Mouse (Mus musculus) cerebellum, adult 11 months (tissue): ENCODE data around the gene Fam8a1.

ENCODE experiments used
- DNase-seq: peaks from one replicate; pipeline ENCODE4 v3.0.0; 2022

Fam8a1 gene

GRCm38 (mm10) chr13:46677721-46678120, 8.4 kb downstream of the Fam8a1 start:
- no peak for DNase-seq

DNA sequence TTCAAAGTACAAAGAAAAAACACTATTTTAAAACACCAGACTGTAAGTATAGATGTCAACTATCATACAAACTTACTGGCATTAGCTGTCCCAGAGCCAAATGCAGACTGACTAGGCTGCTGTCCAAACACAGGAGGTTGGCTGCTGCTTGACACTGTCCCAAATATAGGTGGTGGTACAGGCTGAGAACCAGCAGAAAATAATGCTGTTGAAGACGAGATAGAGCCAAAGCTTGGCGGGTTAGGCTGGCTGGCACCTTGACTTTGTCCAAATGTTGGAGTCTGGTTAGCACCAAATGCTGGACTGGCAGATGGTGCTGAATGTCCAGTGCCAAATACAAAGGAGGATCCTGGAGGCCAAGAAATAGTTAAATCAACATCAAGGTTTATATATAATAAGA, 13.6 kb downstream of the Fam8a1 start:
- peak; percentile 32 for DNase-seq

- no peak for DNase-seq
These were observed 14.0 kb downstream of the Fam8a1 start for GRCm38 (mm10) chr13:46683370-46683769.

DNA sequence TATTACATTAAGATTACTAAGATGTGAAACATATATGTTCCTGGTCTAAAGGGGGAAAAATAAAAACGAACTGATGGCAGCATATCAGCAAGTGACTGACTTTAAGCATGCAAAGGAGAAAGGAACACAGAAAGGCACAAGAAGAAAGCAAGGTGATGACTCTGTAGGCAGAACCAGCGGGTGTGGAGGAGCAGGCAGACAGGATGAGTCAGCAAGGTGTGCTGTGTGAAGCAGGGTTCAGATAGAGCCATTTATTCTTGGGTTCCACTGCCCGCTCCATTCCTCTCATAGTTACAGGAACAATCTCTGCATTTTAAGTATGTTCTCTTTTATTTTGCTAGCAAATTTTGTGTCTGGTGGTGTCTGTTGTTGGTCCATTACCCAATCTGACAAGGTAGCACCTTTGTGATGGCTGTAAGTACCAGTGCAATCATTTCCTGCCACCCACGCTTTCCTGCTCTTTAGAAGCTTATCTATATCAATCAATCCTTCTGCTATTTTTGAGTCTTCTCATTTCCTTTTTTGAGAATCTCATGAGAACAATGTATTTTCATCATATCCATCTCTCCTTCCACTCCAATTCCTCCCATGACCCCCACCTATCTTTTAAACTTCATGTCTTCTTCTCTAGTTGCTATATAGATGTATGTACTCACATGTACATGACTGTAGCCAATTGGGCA, 21.4 kb downstream of the Fam8a1 start:
- DNase-seq, result no peak

- no peak for DNase-seq
These were observed 26.1 kb downstream of the Fam8a1 start for GRCm38 (mm10) chr13:46695296-46695908.

DNA sequence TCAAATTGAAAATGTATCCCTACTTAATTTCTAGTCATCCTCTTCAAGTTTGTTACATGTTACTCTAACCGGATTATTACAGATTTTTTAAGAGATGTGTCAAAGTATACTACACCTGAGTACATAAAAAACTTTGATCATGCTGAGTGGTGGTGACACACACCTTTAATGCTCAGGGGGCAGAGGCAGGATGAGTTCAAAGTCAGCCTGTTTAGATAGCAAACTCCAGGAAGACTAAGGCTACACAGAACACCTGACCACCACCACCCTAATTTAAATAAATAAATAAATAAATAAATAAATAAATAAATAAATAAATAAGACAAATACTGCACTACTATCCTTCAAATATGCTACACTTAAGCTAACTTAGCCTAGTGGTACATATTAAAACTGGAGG, 26.6 kb downstream of the Fam8a1 start:
- DNase-seq, result no peak

DNA sequence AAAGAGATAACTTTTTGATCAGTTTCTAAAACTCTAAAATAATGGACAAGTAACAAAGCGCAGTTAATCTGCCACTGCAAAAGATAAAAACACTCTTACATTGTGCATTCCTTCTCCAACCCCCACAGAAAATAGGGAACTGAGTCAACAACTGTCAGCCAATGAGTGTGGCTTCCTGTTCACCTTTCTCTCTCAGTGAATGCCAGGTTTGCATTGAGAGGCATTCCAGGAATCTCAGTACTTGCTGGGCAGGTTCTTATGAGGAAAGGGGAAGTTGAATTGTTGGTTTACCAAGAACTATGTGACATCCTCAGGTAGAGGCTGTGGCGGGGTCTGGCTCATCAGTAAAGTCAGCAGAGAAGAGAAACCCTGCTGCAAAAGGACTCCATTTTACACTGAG, 27.5 kb downstream of the Fam8a1 start:
- DNase-seq, result no peak

DNA sequence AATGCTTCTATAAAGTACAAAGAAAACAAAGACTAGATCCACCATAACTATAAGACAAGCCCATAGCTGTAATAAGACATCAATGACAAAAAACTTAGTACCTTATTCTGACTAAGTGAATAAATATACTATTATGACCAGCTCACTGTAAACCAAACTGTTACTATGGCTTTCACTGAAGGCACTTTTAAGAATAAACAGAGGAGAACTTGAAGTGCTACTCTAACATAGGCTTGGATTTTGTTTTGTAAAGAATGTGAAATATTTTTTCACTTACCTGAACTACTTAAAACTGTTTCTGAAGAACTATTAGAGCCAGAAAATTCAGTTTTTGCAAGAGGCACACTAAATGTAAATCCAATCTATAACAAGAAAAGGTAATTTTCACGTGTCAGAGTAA, 30.1 kb downstream of the Fam8a1 start:
- DNase-seq, result no peak

- DNase-seq, result no peak
These were observed 32.2 kb downstream of the Fam8a1 start for GRCm38 (mm10) chr13:46701486-46701885.

GRCm38 (mm10) chr13:46703138-46703537, 33.8 kb downstream of the Fam8a1 start:
- DNase-seq, result no peak

GRCm38 (mm10) chr13:46713486-46713885, 44.2 kb downstream of the Fam8a1 start:
- DNase-seq, result no peak

DNA sequence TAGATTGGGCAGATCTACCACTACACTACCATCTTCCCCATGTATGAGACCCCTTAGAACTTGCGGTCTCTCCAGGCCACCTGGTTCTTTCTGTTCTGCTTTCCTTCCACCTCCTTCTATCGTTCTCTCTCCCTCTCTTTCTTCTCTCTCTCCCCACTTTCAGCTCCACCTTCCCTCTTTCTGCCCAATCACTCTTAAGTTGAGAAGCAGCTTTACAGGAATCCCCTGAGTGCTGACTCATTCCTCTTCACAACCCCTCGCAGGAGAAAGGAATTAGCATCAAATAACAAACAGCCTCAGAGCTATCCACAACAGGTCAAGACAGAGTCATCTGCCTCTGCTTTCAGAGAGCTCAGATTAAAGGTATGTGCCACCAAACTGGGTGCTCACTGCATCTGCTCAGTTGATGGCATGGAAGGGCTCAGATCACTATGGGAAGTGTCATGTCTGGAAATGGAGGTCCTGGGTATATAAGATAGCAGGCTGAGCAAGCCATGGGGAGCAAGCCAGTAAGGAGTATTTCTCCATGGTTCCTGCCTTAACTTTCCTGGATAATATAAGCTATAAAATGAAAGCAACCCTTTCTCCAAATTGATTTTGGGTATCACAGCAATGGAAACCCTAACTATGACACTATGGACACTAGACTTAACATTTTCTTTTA, 46.8 kb downstream of the Fam8a1 start:
- no peak for DNase-seq

- no peak for DNase-seq
These were observed 49.6 kb downstream of the Fam8a1 start for GRCm38 (mm10) chr13:46718893-46719400.

- no peak for DNase-seq
These were observed 51.7 kb downstream of the Fam8a1 start for GRCm38 (mm10) chr13:46721009-46721408.

DNA sequence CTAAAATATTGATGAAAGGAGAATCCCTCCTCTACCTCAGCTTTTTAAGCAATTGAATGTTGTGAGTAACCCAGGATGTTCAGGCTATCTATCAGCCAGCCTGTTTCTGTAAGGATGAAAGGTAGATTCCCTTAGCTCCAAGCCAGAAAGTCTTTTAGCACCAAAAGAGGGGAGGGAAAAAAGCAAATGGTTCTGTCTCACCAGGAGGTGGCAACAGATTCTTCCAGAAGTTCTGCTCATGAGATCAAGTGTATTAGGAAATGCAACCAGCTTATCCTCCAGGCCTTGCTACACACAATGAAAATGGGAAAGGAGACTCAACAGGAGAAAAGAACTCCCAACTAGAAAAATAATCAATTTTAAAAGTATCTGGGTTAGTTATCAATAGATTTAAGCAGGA, 55.0 kb downstream of the Fam8a1 start:
- no peak for DNase-seq

DNA sequence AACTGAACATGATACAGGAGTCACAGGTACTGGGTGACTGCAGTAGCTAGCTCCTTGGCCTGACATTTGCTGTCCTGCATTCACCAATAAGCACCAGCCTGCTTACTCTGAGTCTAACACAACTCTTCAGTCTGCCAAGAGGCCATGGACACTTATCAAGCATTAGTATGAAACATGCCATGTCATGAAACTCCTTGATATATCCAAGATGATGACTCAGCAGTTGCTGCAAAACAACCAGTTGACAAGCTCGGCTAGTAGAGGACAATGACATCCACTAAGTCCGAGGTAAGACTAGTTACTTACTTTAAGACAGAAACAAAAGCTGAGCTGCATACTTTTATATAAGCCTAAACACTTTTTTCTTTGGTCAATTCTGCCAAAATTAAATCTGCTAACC, 55.9 kb downstream of the Fam8a1 start:
- no peak for DNase-seq

DNA sequence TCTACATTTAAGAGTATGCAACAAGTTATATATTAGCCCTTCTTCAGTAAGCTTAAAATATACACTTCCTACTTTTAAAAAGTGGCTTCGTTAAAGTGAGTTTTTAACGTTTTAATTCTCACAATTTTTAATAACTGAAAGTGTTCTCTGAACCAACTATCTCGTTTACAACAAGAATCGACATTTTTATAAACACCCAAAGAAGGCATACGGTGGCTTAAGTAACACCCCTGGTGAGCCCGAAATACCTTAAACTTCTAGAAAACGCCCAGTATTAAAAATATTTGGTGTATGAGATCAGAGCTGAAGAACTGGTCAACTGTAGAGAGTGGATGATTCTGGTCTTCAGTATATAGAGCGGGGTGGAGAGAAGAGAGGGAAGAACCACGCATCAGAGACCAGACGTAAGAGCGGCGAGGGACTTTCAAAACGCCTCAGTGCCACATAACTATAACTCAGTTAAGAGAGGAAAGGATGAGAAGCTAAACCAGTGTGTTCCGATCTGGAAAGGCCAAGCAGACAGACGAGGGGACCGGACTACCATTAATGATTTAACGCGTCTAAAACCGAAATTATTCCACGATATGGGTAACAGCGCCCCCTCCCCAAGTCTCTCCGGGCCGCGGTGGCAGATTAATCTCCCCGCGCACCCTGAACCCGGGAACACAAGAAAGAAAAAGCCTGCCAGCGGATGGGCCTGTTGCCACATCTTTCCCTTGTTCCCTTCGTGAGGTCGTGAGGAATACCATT, 57.1 kb downstream of the Fam8a1 start:
- peak; percentile 42 for DNase-seq

DNA sequence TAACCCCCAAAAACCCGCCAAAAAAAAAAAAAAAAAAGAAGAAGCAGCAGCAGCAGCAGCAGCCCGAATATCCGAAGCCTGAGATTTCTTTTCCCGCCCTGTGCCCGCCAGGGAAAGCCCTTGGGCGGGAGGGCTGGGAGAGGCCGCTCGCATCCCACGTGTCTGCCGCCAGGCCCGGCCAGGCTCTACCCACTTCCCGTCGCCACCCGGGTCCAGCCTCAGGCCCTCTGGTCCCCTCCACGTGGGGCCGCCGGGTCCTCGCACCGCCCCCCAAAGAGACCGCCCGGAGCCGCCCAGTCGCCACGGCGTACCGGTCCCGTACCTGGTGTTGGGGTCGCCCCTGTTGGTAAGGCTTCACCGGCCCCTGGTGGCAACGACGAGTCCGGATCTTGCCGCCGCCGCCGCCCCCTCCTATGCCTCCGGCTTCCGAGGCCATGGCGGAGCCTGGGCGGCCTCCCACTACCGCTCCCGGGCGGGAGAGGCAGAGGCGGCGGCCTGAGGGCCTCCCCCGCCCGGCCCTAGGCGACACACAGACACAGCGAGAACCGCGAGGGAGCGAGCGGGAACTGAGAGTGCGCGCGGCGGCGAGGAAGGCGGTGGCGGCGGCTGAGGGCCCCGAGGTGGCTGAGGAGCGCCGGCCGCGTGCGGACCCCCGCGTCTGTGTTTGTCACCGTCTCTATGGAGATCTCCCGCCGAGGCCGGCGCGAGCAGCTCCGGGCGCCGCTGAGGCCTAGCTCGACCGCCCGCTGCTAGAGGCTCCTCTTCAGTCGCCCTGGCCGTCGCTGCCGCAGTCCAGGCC, 57.9 kb downstream of the Fam8a1 start:
- DNase-seq, result no peak
